Mouse (Mus musculus): ENCODE results near the gene Col4a2.

The Col4a2 gene

GRCm38 (mm10) chr8:11312349-11313175 lies at the start of gene Col4a2, which contains the start of gene Col4a1:
Col4a2 (plus strand) TSS chr8:11312805.
Col4a1 (minus strand) TSS chr8:11312826.
- no peak for DNase-seq (ENCODE audit: low spot score)

GRCm38 (mm10) chr8:11263848-11264247 lies 48.8 kb upstream of the Col4a2 start:
- no peak for DNase-seq (ENCODE audit: low spot score)

DNA sequence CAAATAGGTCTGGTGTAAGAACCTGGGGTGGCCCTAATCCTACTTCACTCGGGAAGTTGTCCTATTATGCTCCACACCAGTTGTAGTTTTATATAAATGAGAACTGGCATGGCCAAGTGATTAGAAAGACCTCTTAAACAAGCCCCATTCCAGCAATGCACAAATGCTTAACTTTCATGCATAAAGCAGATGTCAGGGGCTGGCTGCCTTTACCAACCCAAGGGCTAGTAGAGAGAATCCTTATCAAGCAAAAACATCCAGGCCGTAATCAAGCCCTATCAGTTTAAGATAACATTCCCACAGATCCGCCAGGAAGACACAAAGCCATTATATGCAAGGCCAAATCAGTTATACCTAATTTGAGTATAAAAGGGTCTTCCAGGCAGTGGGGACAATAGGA lies 46.6 kb upstream of the Col4a2 start:
- no peak for DNase-seq (ENCODE audit: low spot score)

- no peak for DNase-seq (ENCODE audit: low spot score)
Measured at GRCm38 (mm10) chr8:11266471-11266870, 46.1 kb upstream of the Col4a2 start.

DNA sequence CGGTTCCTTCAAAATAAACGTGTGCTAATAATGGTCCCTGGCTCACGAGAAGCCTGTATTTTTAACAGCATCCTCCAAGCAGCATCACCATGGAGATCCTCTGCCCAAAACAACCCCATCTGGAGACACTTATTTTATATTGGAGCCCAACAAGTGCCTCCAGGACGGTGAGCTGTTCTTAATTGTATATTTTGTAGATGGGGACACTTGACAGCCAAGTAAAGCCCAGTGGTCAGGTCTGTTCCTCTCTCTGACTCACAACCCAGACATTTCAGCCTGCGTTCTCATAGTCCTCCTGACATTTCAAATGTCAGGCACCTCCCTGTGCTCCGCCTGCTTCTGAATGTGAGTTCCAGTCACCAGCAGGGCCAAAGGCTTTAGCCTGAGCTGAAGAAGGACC lies 43.9 kb upstream of the Col4a2 start:
- no peak for DNase-seq (ENCODE audit: low spot score)

DNA sequence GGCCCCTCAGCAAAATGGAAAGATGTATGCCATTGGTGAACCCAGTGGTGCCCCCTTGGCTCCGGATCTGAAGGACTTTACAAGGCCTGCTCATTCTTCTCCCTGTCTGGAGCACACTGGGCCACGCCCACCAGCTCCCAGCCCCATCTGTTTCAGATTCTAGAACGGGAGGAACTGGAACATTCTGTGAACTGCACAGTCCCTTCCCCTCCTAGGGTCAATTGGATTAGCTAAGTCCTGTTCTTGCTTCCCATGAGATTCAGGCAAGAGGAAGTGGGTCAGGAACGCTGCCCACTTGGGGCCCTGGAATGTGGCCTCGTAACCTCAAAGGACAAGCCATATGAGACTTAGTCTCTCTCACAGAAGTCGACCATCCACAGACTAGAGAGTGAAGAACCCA lies 41.8 kb upstream of the Col4a2 start:
- no peak for DNase-seq (ENCODE audit: low spot score)

DNA sequence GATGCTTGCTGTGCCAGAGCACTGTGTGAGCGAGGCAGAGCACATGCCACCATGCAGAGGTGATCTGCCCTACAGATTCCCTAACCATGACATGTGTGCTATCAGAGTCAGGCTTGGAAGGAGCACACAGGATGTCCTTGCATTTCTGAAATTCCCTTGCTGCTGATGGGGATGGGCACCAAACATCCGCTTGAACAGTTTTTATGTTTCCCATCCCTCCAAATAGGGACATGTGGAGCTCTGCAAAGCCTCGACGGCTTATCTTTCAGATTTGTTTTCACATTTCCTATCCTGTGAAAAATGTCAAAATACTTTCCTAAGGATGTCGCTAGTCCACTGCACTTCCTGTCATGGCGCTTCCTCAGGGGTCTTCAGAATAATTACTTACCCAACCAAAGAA lies 40.4 kb upstream of the Col4a2 start:
- no peak for DNase-seq (ENCODE audit: low spot score)

DNA sequence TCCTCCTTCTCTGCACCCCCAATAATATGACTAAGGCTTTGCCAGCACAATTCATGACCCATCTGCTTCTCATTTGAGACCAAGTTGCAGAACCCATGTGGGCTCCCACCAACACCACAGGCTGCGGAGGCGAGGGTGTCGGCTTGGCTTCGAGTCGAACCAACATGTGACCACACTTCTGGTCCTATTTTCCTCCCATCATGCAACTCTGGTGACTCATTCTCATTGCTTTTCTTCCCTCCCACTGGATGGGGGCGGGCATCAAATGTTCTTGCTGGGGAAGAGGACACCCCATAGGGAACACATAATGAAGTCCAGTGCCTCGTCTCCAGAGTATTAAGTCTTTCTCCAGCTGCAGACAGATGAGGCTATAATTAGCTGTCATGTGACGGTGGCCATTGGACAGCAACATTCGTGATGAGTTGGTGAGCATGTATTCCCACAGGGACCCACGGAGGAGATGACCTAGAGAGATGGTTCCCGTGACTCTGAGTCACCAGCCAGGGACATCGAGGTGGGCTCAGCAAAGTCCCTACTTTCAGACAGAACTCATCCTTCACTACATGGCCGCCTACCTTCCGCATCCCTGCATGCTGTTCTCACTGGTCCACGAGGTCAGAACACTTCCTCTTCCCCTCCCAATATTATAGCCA lies 39.0 kb upstream of the Col4a2 start:
- DNase-seq (ENCODE audit: low spot score): no peak

GRCm38 (mm10) chr8:11274415-11274814 lies 38.2 kb upstream of the Col4a2 start:
- no peak for DNase-seq (ENCODE audit: low spot score)

- no peak for DNase-seq (ENCODE audit: low spot score)
Measured at GRCm38 (mm10) chr8:11276286-11276685, 36.3 kb upstream of the Col4a2 start.

DNA sequence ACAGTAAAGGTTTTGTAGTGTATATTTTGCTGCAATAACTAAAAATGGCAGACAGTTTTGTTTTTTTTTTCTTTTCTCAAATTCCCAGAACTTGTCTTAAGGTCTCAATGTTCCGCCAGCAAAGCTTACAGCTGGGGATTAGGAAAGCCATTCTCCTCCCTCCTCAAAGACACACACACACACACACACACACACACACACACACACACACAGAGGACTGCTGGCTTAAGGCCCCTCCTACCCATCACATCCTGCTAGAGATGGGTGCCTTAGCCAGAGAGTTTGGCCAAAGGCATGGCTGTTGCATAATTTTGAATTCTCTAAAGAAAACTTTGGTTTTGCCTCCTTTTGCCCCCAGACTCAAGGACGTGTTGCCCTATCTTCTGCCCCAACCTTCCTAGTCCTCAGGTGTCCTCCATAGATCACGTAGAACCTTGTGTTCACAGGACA lies 35.0 kb upstream of the Col4a2 start:
- no peak for DNase-seq (ENCODE audit: low spot score)

DNA sequence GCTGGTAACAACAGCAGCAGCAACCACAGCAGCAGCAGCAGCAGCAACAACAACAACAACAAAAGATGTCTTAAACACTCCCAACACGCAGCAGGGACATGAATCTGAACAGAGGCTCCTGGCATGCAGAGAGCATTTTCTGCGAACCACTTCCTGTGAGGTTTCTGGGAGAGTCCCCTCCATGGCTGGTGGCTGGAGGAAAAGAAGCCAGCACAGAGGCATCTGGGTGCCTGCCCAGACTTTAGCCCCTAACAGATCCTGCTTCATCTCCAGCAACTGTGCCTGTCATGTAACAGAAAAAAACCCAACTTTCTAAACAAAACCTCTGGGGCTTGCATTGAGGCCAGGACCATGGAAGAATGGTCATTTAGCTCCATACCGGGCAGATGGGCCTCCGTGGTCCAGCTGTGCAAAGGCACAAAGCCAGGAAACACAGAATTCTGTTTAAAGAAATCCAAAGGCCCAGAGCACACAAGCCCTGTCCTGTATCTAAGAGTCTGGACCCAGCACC lies 34.4 kb upstream of the Col4a2 start:
- no peak for DNase-seq (ENCODE audit: low spot score)

GRCm38 (mm10) chr8:11279296-11279826 lies 33.2 kb upstream of the Col4a2 start:
- DNase-seq (ENCODE audit: low spot score): no peak

DNA sequence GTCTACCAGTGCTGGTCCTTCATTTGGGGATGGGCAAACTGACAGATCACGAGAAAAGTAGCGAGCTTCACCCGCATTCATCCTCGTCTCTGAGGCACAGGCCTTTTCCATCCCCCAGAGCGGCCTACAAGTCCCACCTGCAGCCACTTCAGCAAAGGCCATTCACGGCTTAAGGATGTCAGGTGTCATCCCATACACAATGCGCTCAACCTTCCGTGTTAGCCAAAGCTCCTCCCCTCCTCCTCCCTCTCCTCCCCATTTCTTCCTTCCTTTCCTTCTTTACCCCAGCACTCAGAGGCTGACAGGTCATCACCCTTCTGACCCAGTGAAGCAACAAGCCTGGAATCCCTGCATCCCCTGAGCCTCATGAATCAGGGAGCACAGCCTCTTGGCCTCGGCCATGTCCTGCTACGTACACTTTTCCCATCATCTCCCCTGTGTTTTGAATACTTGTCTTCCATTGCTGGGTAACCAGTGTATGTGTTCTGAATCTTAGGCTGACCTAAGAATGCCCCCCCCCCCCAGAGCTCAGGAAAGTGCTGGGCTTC lies 31.8 kb upstream of the Col4a2 start:
- DNase-seq (ENCODE audit: low spot score): no peak

- no peak for DNase-seq (ENCODE audit: low spot score)
Measured at GRCm38 (mm10) chr8:11282139-11282538, 30.5 kb upstream of the Col4a2 start.

DNA sequence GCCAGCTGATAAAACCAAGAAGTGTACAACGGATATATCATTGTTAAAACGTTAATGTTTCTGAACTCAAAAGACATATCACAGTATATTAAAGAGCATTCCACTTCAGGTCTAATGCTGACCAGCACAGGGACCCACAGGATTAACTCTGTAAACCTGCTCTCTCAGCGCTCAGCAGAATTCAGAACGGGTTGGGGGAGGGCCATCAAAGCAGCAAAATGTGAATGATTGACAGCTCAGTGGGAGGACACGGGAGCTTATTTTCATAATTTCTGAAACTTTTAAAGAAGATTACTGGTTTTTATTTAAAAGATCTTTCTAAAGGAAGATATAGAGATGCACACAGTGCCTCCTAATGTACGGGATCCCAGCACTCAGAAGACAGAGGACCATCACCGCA lies 29.9 kb upstream of the Col4a2 start:
- DNase-seq (ENCODE audit: low spot score): no peak

DNA sequence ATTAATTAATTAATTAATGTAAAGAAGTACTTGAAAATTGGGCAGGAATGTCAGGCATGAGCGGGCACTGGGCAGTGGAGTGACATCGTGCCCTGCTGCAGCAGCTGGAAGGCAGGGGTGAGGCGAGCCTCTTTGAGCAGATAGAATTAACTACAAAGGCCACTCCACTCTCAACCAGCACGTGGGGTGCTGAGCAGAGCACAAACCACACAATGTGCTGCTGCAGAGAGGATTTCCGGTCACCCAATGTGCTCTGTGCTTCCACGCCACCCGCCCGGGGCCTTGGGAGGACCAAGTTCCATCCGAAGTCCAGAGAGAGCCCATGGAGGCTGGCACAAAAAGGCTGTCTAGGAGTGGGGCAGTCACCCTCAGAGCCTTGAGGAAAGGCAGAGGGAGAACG lies 29.4 kb upstream of the Col4a2 start:
- DNase-seq (ENCODE audit: low spot score): no peak

- DNase-seq (ENCODE audit: low spot score): no peak
Measured at GRCm38 (mm10) chr8:11285437-11285836, 27.2 kb upstream of the Col4a2 start.

- no peak for DNase-seq (ENCODE audit: low spot score)
Measured at GRCm38 (mm10) chr8:11287139-11287538, 25.5 kb upstream of the Col4a2 start.

DNA sequence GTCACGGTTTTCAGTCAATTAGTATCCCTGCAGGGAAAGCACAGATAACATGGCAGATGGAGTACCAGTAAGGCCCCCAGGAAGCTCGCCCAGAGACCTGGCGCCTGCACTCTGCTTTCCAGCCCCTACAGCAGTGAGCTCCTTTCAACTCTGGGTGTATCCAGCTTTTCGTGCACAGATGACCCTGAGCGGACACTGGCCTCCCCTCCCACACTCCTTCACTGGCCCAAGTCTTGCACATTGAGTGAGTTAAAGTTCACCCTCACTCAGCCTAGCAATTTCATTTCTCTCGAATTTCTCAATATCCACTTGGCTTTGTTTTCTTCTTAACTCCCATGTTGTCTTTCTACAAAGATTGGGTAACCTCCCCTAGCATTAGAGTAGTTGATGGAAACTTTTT lies 24.3 kb upstream of the Col4a2 start:
- DNase-seq (ENCODE audit: low spot score): no peak

GRCm38 (mm10) chr8:11290533-11290932 lies 22.1 kb upstream of the Col4a2 start:
- no peak for DNase-seq (ENCODE audit: low spot score)

DNA sequence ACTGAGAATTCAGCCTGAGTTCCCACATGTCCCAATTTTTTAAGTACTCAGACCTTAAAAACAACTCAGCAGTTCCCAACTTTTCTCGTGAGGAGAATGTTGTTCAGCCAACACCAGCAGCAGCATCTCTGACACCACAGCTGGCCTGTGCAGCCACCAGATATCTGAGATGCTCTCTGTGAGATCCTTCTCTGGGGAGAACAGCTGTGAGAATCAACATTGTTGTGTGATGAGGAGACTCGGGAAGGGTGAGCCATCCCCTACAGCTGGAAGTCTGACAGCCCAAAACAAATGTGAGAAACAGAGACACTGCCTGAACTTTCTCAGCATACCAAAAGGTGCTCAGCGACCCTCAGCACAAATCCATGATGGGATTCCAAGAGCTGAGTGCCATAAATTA lies 20.0 kb upstream of the Col4a2 start:
- no peak for DNase-seq (ENCODE audit: low spot score)
